Mouse (Mus musculus) liver, embryonic 16.5 days (tissue): ENCODE data around the gene Gm10570. TPM values are rescaled to one million over a fixed set of nuclear protein-coding genes. Genes with fewer than 3 reads are reported as not detected.

Source experiments
- ATAC-seq: fragments of 200-750 bp; cut with Nextera tagmentation; 2 replicates; pipeline ENCODE4 v1.8.0; 2017; ENCODE audit warnings: low read depth, mild to moderate bottlenecking, moderate number of reproducible peaks, moderate library complexity
- H3K27ac ChIP-seq: fragments of 300-500 bp; sonication (generic); 2 replicates; pipeline ENCODE4 v1.5.1; 2014; ENCODE audit warnings: mild to moderate bottlenecking, low read length
- H3K27me3 ChIP-seq: fragments of 300-500 bp; sonication (generic); 2 replicates; pipeline ENCODE4 v1.6.1; 2014; ENCODE audit warnings: low read depth, low read length, mixed read lengths; ENCODE audit not compliant: control insufficient read depth, insufficient read depth
- H3K36me3 ChIP-seq: fragments of 300-500 bp; sonication (generic); 2 replicates; pipeline ENCODE4 v1.6.1; 2014; ENCODE audit warnings: mild to moderate bottlenecking; ENCODE audit not compliant: control insufficient read depth, insufficient read depth
- H3K4me1 ChIP-seq: fragments of 300-500 bp; sonication (generic); 2 replicates; pipeline ENCODE4 v1.6.1; 2014; ENCODE audit warnings: low read depth, low read length, mixed read lengths; ENCODE audit not compliant: control insufficient read depth
- H3K4me2 ChIP-seq: fragments of 300-500 bp; sonication (generic); 2 replicates; pipeline ENCODE4 v1.6.1; 2014; ENCODE audit warnings: low read depth, low read length, mixed read lengths
- H3K4me3 ChIP-seq: fragments of 300-500 bp; sonication (generic); 2 replicates; pipeline ENCODE4 v1.5.1; 2014; ENCODE audit warnings: low read depth, mild to moderate bottlenecking, low read length
- H3K9ac ChIP-seq: fragments of 300-500 bp; sonication (generic); 2 replicates; pipeline ENCODE4 v1.6.1; 2014; ENCODE audit warnings: low read depth, low read length
- H3K9me3 ChIP-seq: fragments of 300-500 bp; sonication (generic); replicated peaks from 2 replicates; pipeline ENCODE4 v1.6.1; 2016; ENCODE audit warnings: low read length; ENCODE audit not compliant: control insufficient read depth
- WGBS: fragments of 180-500 bp; shearing (Covaris S2); extraction: QIAGEN DNeasy Blood & Tissue Kit; methylation state at CpG from one replicate; pipeline ENCODE4 v1.1.7; 2014; ENCODE audit not compliant: insufficient replicate concordance; 5-methylcytosine and 5-hydroxymethylcytosine counted together
- polyA plus RNA-seq: library from polyadenylated mRNA; unstranded; fragments of >200 nt; fragmentation: Nextera tagmentation; extraction: Ambion mirVana; gene quantifications from 2 replicates; pipeline ENCODE4 v1.2.1, GENCODE M21; 2015

Gene Gm10570
- polyA plus RNA-seq, 1 experiment from 2014 or later = not detected

- no peak overlapping the region for H3K4me3 ChIP-seq
- H3K9ac ChIP-seq = no peak overlapping the region
- no peaks in the 10 kb centered on the region; the same call in 1 of the 2 replicates for H3K4me1 ChIP-seq
- no peaks in the 10 kb centered on the region for H3K27me3 ChIP-seq
- H3K36me3 ChIP-seq = peaks cover 5% of the 10 kb centered on the region; the same call in 1 of the 2 replicates
- H3K9me3 ChIP-seq = no peaks in the 10 kb centered on the region
- H3K27ac ChIP-seq = no peak overlapping the region
- H3K4me2 ChIP-seq = no peak overlapping the region
- ATAC-seq = no peak
- 83% methylated on average over 2 of the region's 2 CpGs for WGBS
These were observed 17.0 kb upstream of the Gm10570 start for GRCm38 (mm10) chr4:130325446-130325845.

DNA sequence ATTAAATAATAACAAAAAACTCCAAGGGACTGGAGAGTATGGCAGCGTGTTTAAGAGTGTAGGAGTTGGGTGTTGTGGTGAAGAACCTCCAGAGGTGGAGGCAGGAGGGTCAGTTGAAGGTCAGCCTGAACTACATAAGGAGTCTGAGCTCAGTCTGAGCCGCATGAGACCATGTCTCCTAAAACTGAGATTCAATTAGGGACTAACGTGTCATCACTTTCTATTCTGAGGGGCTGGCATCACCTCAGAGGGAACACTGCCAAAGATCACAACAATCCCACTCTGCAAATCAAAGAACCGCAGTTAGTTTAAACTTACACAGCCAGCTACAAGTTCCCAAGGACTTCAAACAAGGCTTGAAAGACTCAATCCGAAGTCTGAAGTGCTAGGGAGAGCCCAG is 15.1 kb upstream of the Gm10570 start:
- Histone ChIP-seq H3K27me3 (no peaks in the 10 kb centered on the region), H3K27ac (no peak overlapping the region), H3K36me3 (peaks cover 5% of the 10 kb centered on the region; the same call in 1 of the 2 replicates), H3K9ac (no peak overlapping the region), H3K9me3 (no peaks in the 10 kb centered on the region), H3K4me3 (no peak overlapping the region), H3K4me2 (no peak overlapping the region), H3K4me1 (no peaks in the 10 kb centered on the region; the same call in 1 of the 2 replicates)
- no peak for ATAC-seq
- WGBS = 72% methylated on average over 5 of the region's 5 CpGs

DNA sequence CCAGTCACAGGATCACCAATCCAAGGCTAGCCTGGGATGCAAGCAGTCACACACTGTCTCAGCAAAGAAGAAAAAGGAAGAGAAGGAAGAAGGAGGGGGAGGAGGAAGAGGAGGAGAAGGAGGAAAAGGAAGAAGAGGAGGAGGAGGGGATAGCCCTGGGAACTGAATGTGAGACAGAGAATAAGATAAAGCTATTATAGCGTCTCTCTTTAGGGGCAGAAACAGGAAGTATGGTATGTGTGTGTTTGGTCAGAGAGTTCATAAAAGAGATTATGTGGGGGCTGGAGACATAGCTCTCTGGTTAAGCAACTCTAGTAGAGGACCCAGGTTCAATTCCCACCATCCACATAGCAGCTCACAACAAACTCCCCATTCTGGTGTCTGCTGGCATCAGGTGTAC is 14.7 kb upstream of the Gm10570 start:
- Histone ChIP-seq H3K9me3 (no peaks in the 10 kb centered on the region), H3K36me3 (peaks cover 5% of the 10 kb centered on the region; the same call in 1 of the 2 replicates), H3K4me1 (no peaks in the 10 kb centered on the region; the same call in 1 of the 2 replicates), H3K4me2 (no peak overlapping the region), H3K4me3 (no peak overlapping the region), H3K27ac (no peak overlapping the region), H3K9ac (no peak overlapping the region), H3K27me3 (no peaks in the 10 kb centered on the region)
- no peak for ATAC-seq
- 17% methylated on average over 1 of the region's 1 CpGs for WGBS

DNA sequence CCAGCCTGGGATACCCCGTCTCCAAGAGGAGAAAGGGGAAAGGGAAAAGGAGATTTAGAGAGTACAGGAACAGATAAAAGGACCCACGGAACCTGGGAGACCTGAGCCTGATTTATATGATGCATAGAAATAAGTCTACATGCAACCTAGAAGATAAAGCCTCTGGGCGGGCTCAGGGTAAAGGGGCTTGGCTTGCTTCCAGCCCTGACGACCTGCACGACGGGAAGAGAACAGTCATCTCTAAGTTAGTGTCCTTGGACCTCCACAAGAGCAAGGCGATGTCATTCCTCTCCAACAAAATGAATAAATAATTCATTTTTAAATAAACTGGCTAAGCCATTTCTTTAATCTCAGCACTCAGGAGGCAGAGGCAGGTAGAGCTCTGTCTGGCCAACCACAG is 14.1 kb upstream of the Gm10570 start:
- WGBS = 56% methylated on average over 7 of the region's 7 CpGs
- H3K27ac ChIP-seq = no peak overlapping the region
- no peak overlapping the region for H3K4me3 ChIP-seq
- no peak overlapping the region for H3K4me2 ChIP-seq
- no peak for ATAC-seq
- peaks cover 5% of the 10 kb centered on the region; the same call in 1 of the 2 replicates for H3K36me3 ChIP-seq
- no peaks in the 10 kb centered on the region for H3K27me3 ChIP-seq
- no peak overlapping the region for H3K9ac ChIP-seq
- H3K9me3 ChIP-seq = no peaks in the 10 kb centered on the region
- H3K4me1 ChIP-seq = no peaks in the 10 kb centered on the region; the same call in 1 of the 2 replicates

DNA sequence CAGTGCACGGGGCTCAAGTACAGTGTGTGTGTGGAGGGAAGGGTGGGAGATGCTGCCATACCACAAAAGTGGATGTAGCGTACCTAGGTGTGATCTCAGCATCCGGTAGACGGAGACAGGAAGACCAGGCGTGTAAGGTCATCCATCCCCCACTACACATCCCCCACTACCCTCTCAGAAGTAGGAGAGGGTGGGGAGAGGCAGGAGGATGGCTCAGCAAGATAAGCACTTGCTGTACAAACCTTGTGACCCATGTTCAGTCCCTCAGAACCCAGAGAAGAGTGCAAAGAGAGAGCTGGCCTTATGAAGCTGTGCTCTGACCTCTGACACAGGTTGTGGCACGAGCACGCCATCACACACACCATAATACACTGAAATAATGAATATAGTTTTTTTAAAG is 13.2 kb upstream of the Gm10570 start:
- Histone ChIP-seq H3K9me3 (no peaks in the 10 kb centered on the region), H3K4me3 (no peak overlapping the region), H3K4me1 (no peaks in the 10 kb centered on the region; the same call in 1 of the 2 replicates), H3K36me3 (peaks cover 5% of the 10 kb centered on the region; the same call in 1 of the 2 replicates), H3K4me2 (no peak overlapping the region), H3K27ac (no peak overlapping the region), H3K27me3 (no peaks in the 10 kb centered on the region), H3K9ac (no peak overlapping the region)
- no peak for ATAC-seq
- WGBS = 73% methylated on average over 7 of the region's 7 CpGs

GRCm38 (mm10) chr4:130319564-130319963 is 11.1 kb upstream of the Gm10570 start:
- no peaks in the 10 kb centered on the region for H3K36me3 ChIP-seq
- no peak overlapping the region for H3K4me2 ChIP-seq
- no peaks in the 10 kb centered on the region; the same call in 1 of the 2 replicates for H3K4me1 ChIP-seq
- H3K27me3 ChIP-seq = no peaks in the 10 kb centered on the region
- no peaks in the 10 kb centered on the region for H3K9me3 ChIP-seq
- no peak for ATAC-seq
- no peak overlapping the region for H3K9ac ChIP-seq
- no peak overlapping the region for H3K4me3 ChIP-seq
- H3K27ac ChIP-seq = no peak overlapping the region
- 81% methylated on average over 7 of the region's 7 CpGs for WGBS

- Histone ChIP-seq H3K27me3 (no peaks in the 10 kb centered on the region), H3K27ac (no peak overlapping the region), H3K9me3 (no peaks in the 10 kb centered on the region), H3K4me3 (no peak overlapping the region), H3K9ac (no peak overlapping the region), H3K4me1 (no peaks in the 10 kb centered on the region; the same call in 1 of the 2 replicates), H3K36me3 (no peaks in the 10 kb centered on the region), H3K4me2 (no peak overlapping the region)
- WGBS = 68% methylated on average over 3 of the region's 3 CpGs
- ATAC-seq = no peak
These were observed 9.6 kb upstream of the Gm10570 start for GRCm38 (mm10) chr4:130318122-130318521.

DNA sequence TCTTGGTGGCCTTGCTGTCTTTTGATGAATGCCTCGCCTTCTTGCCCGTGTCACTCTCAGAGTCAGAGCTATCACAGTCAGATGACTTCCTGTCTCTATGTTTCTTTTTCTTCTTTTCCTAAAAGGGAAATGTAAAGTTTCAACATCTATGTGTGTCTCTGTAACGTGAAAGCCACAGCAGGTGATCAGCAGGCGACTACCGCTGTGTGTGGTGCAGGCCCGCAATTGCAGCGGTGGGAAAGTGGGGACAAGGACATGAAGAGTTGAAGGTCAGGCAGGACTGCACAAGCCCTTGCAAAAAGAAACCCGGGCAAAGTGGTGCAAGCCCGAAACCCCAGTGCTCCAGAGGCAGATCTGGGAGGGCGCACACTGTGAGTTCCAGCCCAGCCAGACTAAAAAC is 8.2 kb upstream of the Gm10570 start:
- Histone ChIP-seq H3K4me3 (no peak overlapping the region), H3K4me2 (no peak overlapping the region), H3K9ac (no peak overlapping the region), H3K9me3 (no peaks in the 10 kb centered on the region), H3K4me1 (no peaks in the 10 kb centered on the region; the same call in 1 of the 2 replicates), H3K27ac (no peak overlapping the region), H3K27me3 (peaks cover 3% of the 10 kb centered on the region; the same call in 1 of the 2 replicates), H3K36me3 (no peaks in the 10 kb centered on the region)
- WGBS = 69% methylated on average over 10 of the region's 10 CpGs
- no peak for ATAC-seq

GRCm38 (mm10) chr4:130315771-130316527 is 7.5 kb upstream of the Gm10570 start:
- Histone ChIP-seq H3K9ac (no peak overlapping the region), H3K4me1 (no peaks in the 10 kb centered on the region; the same call in 1 of the 2 replicates), H3K4me2 (no peak overlapping the region), H3K36me3 (no peaks in the 10 kb centered on the region), H3K27me3 (peaks cover 9% of the 10 kb centered on the region; the same call in 1 of the 2 replicates), H3K9me3 (no peaks in the 10 kb centered on the region), H3K4me3 (no peak overlapping the region), H3K27ac (no peak overlapping the region)
- WGBS = 69% methylated on average over 13 of the region's 13 CpGs
- ATAC-seq = no peak
